Mouse (Mus musculus) telencephalon, adult 2 months (tissue): Measurements from ENCODE around the gene Prkch.
A peak's percentile ranks its signal among the peaks of the same experiment; 100 is the strongest.

Experiments
- DNase-seq: peaks from one replicate; pipeline ENCODE4 v3.0.0-alpha.2; 2011; ENCODE audit warnings: low read depth, low spot score

Prkch gene

GRCm38 (mm10) chr12:73794151-73794883 lies 209.7 kb downstream of the Prkch start:
- DNase-seq: peak; percentile 54

- DNase-seq: no peak
Measured at GRCm38 (mm10) chr12:73799671-73800070, 215.1 kb downstream of the Prkch start.

- no peak for DNase-seq
Measured at GRCm38 (mm10) chr12:73800886-73801285, 216.3 kb downstream of the Prkch start.

- no peak for DNase-seq
Measured at GRCm38 (mm10) chr12:73801845-73802244, 217.2 kb downstream of the Prkch start.

- no peak for DNase-seq
Measured at GRCm38 (mm10) chr12:73802379-73803057, 217.9 kb downstream of the Prkch start.

GRCm38 (mm10) chr12:73803946-73804345 lies 219.3 kb downstream of the Prkch start:
- DNase-seq: no peak

GRCm38 (mm10) chr12:73805541-73805940 lies 220.9 kb downstream of the Prkch start:
- DNase-seq: no peak

- no peak for DNase-seq
Measured at GRCm38 (mm10) chr12:73806003-73806402, 221.4 kb downstream of the Prkch start.

- DNase-seq: no peak
Measured at GRCm38 (mm10) chr12:73807228-73807627, 222.6 kb downstream of the Prkch start.

GRCm38 (mm10) chr12:73810041-73810795 lies 225.6 kb downstream of the Prkch start:
- DNase-seq: no peak

GRCm38 (mm10) chr12:73810903-73811302 lies 226.3 kb downstream of the Prkch start:
- no peak for DNase-seq

GRCm38 (mm10) chr12:73812198-73812597 lies 227.6 kb downstream of the Prkch start:
- no peak for DNase-seq

- DNase-seq: no peak
Measured at GRCm38 (mm10) chr12:73813016-73813900, 228.7 kb downstream of the Prkch start.

- no peak for DNase-seq
Measured at GRCm38 (mm10) chr12:73814056-73814735, 229.6 kb downstream of the Prkch start.

- DNase-seq: no peak
Measured at GRCm38 (mm10) chr12:73814897-73815296, 230.3 kb downstream of the Prkch start.

GRCm38 (mm10) chr12:73815463-73815862 lies 230.9 kb downstream of the Prkch start:
- no peak for DNase-seq

GRCm38 (mm10) chr12:73815892-73816291 lies 231.3 kb downstream of the Prkch start:
- no peak for DNase-seq

GRCm38 (mm10) chr12:73816866-73817265 lies 232.3 kb downstream of the Prkch start:
- DNase-seq: no peak

- DNase-seq: no peak
Measured at GRCm38 (mm10) chr12:73818801-73819200, 234.2 kb downstream of the Prkch start.

- DNase-seq: no peak
Measured at GRCm38 (mm10) chr12:73821176-73821575, 236.6 kb downstream of the Prkch start.

GRCm38 (mm10) chr12:73822331-73822730 lies 237.7 kb downstream of the Prkch start:
- DNase-seq: no peak
